Mouse (Mus musculus): ENCODE data around the gene Olfr457. TPM values are rescaled to one million over a fixed set of nuclear protein-coding genes. Genes with fewer than 3 reads are reported as not detected.
"Not testable (repeated sequence)": the region's sequence is repeated elsewhere in the genome, so short reads cannot be mapped to it uniquely, and the experiment has no call there.

The Olfr457 gene
- not detected in 2 replicates for polyA plus RNA-seq (2012; ENCODE audit: insufficient read depth, insufficient read length, missing spikeins)

DNA sequence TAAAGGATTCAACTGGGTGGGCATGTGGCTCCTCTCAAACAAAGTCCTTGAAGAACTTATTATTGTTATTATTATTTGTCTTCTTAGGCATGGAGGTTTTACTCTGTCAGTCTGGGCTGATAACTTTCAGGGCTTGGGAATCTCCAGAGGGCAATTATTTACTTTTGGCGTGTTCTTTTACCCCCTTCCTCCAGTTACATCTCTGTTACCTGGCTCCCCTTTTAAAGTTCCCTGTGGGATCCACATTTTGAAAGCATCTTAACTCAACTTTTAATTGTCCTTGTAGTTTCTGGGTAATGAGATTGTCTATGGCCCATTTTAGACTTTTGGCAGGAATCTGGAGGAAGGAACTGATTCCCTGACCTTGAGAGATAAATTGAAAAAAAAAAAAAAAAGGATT lies at the start of gene Olfr457:
Olfr457 (minus strand) TSS at position 101 of the 400 bp plus-strand sequence.
- H3K4me3 ChIP-seq (ENCODE audit: insufficient read depth, low read length): no peak within 1 kb of the TSS
- no peak within 1 kb of the TSS for H3K27ac ChIP-seq (ENCODE audit: insufficient read depth, low read depth, low read length)
- H3K4me1 ChIP-seq (ENCODE audit: control insufficient read depth, insufficient read depth, low read length): no peaks in the 10 kb centered on the region
- no peak for TF ChIP-seq POLR2A (IDR thresholded peaks at IDR 0.05; ENCODE audit: borderline replicate concordance, low read depth, low read length)
- TF ChIP-seq CTCF (IDR thresholded peaks at IDR 0.05; ENCODE audit: low read depth, low read length): no peak

DNA sequence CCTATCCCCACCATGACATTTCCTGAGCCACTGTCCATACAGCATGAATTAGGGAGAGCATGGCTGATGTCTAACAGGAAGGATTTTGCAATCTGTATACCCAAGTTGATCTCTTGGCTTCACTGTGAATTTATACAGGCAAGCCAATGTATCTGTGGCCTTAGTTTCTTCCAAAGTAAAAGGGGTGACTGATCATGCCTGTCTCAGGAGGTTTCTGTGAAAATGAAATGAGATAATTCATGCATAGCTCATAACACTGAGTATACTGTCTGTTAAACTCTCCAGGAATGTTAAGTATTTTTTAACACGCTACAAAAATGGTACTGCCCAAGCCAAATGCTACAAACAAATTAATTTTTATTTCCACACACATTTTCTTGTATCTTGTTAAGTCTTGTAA lies 37.3 kb upstream of the Olfr457 start:
- Histone ChIP-seq H3K4me1 (ENCODE audit: control insufficient read depth, insufficient read depth, low read length) (no peaks in the 10 kb centered on the region), H3K27ac (ENCODE audit: insufficient read depth, low read depth, low read length) (no peak overlapping the region), H3K4me3 (ENCODE audit: insufficient read depth, low read length) (no peak overlapping the region)
- TF ChIP-seq CTCF (IDR thresholded peaks at IDR 0.05; ENCODE audit: low read depth, low read length) (no peak), POLR2A (IDR thresholded peaks at IDR 0.05; ENCODE audit: borderline replicate concordance, low read depth, low read length) (no peak)

DNA sequence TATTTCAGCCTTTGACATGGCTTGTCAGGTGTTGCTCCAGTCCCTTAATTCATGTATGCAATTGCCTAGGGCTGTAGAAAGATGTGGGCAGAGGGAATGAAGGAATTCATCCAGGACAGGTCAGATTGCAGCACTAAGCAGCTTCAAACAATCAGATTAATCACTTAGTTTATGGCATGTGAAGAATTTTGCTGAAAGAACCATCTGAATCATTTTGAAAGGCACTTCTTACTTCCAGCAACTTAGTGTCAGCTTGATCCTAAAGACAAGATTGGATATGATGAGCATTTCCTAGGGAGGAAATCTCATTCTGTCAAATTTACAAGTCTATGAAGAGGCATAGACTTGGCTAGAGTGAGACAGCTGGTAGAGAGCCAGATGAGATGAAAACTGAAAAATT lies 33.2 kb upstream of the Olfr457 start:
- H3K27ac ChIP-seq (ENCODE audit: insufficient read depth, low read depth, low read length): no peak overlapping the region
- H3K4me3 ChIP-seq (ENCODE audit: insufficient read depth, low read length): no peak overlapping the region
- H3K4me1 ChIP-seq (ENCODE audit: control insufficient read depth, insufficient read depth, low read length): no peaks in the 10 kb centered on the region
- TF ChIP-seq POLR2A (IDR thresholded peaks at IDR 0.05; ENCODE audit: borderline replicate concordance, low read depth, low read length): no peak
- no peak for TF ChIP-seq CTCF (IDR thresholded peaks at IDR 0.05; ENCODE audit: low read depth, low read length)

DNA sequence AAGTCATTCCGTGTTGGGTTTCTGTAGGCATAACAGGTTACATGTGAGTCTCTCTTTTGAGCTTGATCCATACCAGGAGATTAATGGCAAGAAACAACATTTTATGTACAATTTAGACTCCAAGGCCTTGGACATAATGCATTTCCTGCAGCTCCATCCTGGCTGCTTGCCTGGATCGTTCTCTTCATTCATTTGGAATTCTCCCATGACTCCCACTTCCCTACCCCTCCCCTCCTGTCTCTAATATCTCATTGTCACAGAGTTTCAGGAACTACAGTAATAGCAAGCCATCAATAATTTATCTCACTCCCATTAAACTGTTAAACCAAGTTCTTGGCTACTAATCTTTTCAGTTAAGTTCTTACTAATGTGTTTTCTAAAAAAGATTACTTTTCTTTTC lies 27.3 kb upstream of the Olfr457 start:
- no peaks in the 10 kb centered on the region for H3K4me1 ChIP-seq (ENCODE audit: control insufficient read depth, insufficient read depth, low read length)
- no peak for TF ChIP-seq POLR2A (IDR thresholded peaks at IDR 0.05; ENCODE audit: borderline replicate concordance, low read depth, low read length)
- no peak for TF ChIP-seq CTCF (IDR thresholded peaks at IDR 0.05; ENCODE audit: low read depth, low read length)
- no peak overlapping the region for H3K27ac ChIP-seq (ENCODE audit: insufficient read depth, low read depth, low read length)
- H3K4me3 ChIP-seq (ENCODE audit: insufficient read depth, low read length): no peak overlapping the region

DNA sequence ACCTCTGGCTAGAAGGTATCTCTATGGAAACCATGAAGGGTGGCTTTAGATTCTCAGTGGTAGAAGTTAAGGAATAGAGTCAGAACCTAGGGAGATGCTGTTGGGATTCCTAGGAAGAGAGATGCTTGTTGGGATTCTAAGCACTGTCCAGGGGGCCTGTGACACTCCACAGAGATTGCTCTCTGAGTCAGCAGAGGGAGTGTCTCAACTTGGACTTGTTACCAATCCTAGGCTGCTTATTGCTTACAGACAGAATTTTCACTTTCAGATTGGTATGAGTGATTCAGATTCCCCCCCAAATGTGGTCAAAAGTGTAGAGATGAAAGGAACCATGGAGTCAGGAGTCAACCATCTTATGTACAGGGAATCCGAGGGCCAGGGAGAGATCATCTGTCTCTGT lies 13.6 kb upstream of the Olfr457 start:
- H3K27ac ChIP-seq (ENCODE audit: insufficient read depth, low read depth, low read length): no peak overlapping the region
- TF ChIP-seq POLR2A (IDR thresholded peaks at IDR 0.05; ENCODE audit: borderline replicate concordance, low read depth, low read length): no peak
- TF ChIP-seq CTCF (IDR thresholded peaks at IDR 0.05; ENCODE audit: low read depth, low read length): no peak

DNA sequence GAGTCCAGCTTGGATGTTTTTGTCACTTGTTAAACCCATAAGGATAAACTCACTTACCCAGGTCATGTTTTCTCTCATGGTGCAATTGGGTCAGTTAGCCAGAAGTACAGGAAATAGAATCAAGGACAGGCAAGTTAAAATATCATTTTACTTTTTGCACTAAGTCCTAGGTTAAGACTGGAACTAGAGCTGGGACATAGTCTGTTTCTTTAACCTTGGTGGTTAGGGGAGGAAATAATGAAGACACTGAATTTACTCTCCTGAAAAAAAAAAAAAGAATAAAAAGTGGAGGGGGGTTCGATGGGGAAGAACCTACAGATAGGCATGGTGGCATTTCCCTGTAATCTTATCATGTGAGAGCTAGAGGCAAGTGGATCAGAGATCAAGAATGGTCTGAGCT lies 11.0 kb upstream of the Olfr457 start, which contains the start of gene Olfr456:
Olfr456 (minus strand) TSS at position 101 of the 400 bp plus-strand sequence.
- Histone ChIP-seq H3K4me3 (ENCODE audit: insufficient read depth, low read length) (no peak within 1 kb of the TSS), H3K27ac (ENCODE audit: insufficient read depth, low read depth, low read length) (no peak within 1 kb of the TSS), H3K4me1 (ENCODE audit: control insufficient read depth, insufficient read depth, low read length) (no peaks in the 10 kb centered on the region)
- TF ChIP-seq POLR2A (IDR thresholded peaks at IDR 0.05; ENCODE audit: borderline replicate concordance, low read depth, low read length): no peak

More for the DNA sequence above, 13.6 kb upstream of the Olfr457 start:
- Histone ChIP-seq H3K4me1 (ENCODE audit: control insufficient read depth, insufficient read depth, low read length) (no peaks in the 10 kb centered on the region), H3K4me3 (ENCODE audit: insufficient read depth, low read length) (no peak overlapping the region)

DNA sequence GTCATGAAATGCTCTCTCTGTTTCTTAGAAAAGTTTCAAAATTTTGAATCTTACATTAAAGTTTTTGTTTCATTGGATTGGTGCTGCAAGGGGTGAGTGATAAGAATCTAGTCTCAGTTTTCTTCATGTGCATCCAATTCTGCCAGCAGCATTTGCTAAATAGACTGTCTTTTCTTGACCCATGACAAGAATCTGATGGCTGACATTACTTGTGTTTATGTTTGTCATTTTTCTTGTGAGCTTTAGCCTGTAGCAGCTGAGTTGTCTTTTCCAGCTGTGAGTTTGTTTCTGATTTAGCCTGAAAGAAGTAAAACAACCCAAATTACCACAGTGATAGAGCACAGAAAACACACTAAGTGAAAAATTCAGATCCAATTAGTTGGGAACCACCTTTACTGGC lies 8.5 kb upstream of the Olfr457 start:
- H3K4me3 ChIP-seq (ENCODE audit: insufficient read depth, low read length): no peak overlapping the region
- H3K4me1 ChIP-seq (ENCODE audit: control insufficient read depth, insufficient read depth, low read length): no peaks in the 10 kb centered on the region
- H3K27ac ChIP-seq (ENCODE audit: insufficient read depth, low read depth, low read length): no peak overlapping the region
- TF ChIP-seq CTCF (IDR thresholded peaks at IDR 0.05; ENCODE audit: low read depth, low read length) (no peak), POLR2A (IDR thresholded peaks at IDR 0.05; ENCODE audit: borderline replicate concordance, low read depth, low read length) (no peak)

DNA sequence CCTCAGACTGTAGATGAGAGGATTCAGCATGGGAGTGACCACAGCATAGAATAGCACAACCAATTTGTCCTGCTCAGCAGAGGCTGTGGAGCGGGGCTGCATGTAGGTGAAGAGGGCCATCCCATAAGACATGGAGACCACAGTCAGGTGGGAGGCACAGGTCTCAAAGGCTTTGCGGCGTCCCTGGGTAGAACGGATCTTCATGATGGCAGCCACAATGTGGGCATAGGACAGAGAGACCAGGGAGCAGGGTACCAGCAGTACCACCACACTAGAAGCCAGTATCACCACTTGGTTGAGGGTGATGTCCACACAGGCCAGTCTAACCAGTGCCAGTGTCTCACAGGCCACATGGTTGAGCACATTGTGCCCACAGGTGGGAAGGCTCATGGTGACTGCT lies 4.8 kb downstream of the Olfr457 start:
- not testable (repeated sequence) for H3K27ac ChIP-seq (ENCODE audit: insufficient read depth, low read depth, low read length); H3K4me3 ChIP-seq (ENCODE audit: insufficient read depth, low read length)

DNA sequence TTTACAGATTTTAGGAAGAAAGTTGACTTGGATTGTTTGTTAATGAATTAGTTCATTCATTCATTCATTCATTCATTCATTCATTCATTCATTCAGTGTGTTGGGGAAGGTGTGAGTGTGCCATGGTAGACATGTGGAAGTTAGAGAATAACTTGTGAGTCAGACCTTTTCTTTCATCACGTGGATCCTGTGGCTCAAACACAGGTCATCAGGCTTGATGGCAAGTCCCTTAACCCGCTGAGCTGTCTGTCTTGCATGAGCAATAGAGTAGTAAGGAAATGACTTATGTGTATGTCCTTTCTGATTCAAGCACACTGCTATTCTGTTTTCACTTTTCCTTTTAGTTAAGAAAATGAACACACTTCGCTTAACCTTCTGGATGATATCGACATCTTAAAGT lies 5.6 kb downstream of the Olfr457 start:
- TF ChIP-seq POLR2A (IDR thresholded peaks at IDR 0.05; ENCODE audit: borderline replicate concordance, low read depth, low read length) (no peak), CTCF (IDR thresholded peaks at IDR 0.05; ENCODE audit: low read depth, low read length) (no peak)
- Histone ChIP-seq H3K4me1 (ENCODE audit: control insufficient read depth, insufficient read depth, low read length) (no peaks in the 10 kb centered on the region), H3K4me3 (ENCODE audit: insufficient read depth, low read length) (no peak overlapping the region), H3K27ac (ENCODE audit: insufficient read depth, low read depth, low read length) (no peak overlapping the region)

More for the DNA sequence above, 4.8 kb downstream of the Olfr457 start:
- not testable (repeated sequence) for H3K4me1 ChIP-seq (ENCODE audit: control insufficient read depth, insufficient read depth, low read length)

DNA sequence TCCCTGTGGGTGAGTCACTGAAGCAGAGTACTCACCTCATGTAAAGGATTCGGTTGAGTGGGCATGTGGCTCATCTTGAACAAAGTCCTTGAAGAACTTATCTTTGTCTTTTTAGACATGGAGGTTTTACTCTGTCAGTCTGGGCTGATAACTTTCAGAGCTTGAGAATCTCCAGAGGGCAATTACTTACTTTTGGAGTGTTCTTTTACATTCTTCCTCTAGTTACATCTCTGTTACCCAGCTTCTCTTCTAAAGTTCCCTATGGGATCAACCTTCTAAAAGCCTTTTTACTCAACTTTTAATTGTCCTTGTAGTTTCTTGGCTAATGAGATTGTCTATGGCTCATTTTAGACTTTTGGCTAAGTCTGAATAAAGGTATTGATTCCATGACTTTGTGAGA lies 11.0 kb downstream of the Olfr457 start, which contains the start of gene Olfr458:
Olfr458 (minus strand) TSS at position 101 of the 400 bp plus-strand sequence.
- H3K4me1 ChIP-seq (ENCODE audit: control insufficient read depth, insufficient read depth, low read length): no peaks in the 10 kb centered on the region
- no peak within 1 kb of the TSS for H3K27ac ChIP-seq (ENCODE audit: insufficient read depth, low read depth, low read length)
- no peak within 1 kb of the TSS for H3K4me3 ChIP-seq (ENCODE audit: insufficient read depth, low read length)
- TF ChIP-seq POLR2A (IDR thresholded peaks at IDR 0.05; ENCODE audit: borderline replicate concordance, low read depth, low read length): no peak

DNA sequence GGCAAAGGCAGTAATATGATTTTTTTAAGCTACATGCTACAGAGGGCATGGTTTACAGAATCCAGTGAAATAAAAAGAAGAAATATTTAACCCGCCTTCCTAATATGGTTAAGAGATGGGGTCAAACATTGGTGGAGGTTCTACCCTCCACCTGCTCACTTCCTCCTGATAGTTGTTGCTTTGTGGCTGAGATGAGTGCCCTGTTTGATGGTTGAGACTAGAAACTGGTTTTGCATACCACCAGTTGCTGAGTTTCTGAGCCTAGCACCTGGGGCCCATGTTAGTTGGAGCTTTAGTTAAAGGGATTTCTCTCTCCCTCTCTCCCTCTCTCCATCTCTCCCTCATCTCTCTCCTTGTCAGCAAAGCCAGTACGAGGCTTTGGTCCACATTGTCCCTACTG lies 28.8 kb downstream of the Olfr457 start:
- TF ChIP-seq POLR2A (IDR thresholded peaks at IDR 0.05; ENCODE audit: borderline replicate concordance, low read depth, low read length): no peak
- Histone ChIP-seq H3K27ac (ENCODE audit: insufficient read depth, low read depth, low read length) (no peak overlapping the region), H3K4me1 (ENCODE audit: control insufficient read depth, insufficient read depth, low read length) (no peaks in the 10 kb centered on the region), H3K4me3 (ENCODE audit: insufficient read depth, low read length) (no peak overlapping the region)
